Mouse (Mus musculus) heart, postnatal 10 days (tissue): ENCODE measurements around the gene Crisp2. TPM values are rescaled to one million over a fixed set of nuclear protein-coding genes. Genes with fewer than 3 reads are reported as not detected.
"Not testable (repeated sequence)": the region's sequence is repeated elsewhere in the genome, so short reads cannot be mapped to it uniquely, and the experiment has no call there.

Experiments used
- DNase-seq, 2 experiments: peaks; one replicate each; pipeline ENCODE4 v3.0.0; 2021
- intact Hi-C: fragments of 180-260 bp; cut with DNase I; formaldehyde crosslinking; loops from one replicate; pipeline ENCODE4 v1.15.1; 2025
- total RNA-seq, 2 experiments: library from RNA; stranded (reverse); gene quantifications; 2 replicates each; pipeline ENCODE4 v1.2.3; 2021

Gene Crisp2
- total RNA-seq, 2 experiments from 2014 or later = not detected

DNA sequence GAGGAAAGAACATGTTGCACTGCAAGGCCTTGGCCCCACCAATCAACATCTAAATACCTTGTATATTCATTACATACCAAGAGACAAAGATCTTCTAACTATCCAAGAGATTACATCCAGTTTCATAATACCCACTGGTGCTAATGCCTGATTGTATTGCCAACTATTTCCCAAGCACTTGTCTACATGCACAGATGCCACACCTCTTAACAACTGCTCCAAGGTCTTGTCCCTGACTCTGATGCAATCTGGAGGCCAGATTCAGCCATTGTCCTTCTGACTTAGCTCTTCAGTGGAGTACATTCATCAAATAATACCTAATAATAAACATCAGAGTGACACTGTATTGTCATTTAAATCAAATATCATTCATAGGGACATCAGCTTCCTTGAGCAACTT, 89.7 kb downstream of the Crisp2 start:
- intact Hi-C loops, DNase-seq: not testable (repeated sequence)

DNA sequence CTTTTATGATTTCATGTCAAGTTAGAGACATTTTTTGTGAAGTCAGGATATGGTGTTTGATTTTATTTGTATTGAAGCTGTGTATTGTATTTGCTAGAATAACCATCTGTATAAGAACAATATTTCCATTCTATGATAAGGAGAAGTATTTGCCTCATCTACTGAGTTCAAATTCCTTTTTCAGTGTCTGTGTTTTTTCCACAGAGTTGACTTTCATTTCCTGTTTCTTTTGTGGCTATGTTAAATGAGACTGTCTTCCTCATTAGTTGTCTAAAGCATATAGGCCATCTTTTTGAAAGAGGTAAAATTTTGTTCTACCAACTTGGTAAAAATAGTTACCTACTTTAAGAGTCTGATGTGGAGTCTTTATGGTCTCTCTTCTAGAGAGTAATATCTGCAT, 90.5 kb downstream of the Crisp2 start:
- intact Hi-C loops = no loop called here
- DNase-seq = no peak

Other genes with a start within 250 kb of the Crisp2 start
- gene Esp6, start 245.5 kb downstream of the Crisp2 start, total RNA-seq = not detected
- not detected for gene Esp4, start 208.4 kb downstream of the Crisp2 start, total RNA-seq
- not detected for gene Esp3, start 174.9 kb downstream of the Crisp2 start, total RNA-seq
- gene Esp1, start 79.9 kb downstream of the Crisp2 start, total RNA-seq = not detected
- not detected for gene Rhag, start 4.1 kb upstream of the Crisp2 start, total RNA-seq
- gene 9130008F23Rik, start 73.6 kb upstream of the Crisp2 start, total RNA-seq = under 1 TPM; 0.37 to 0.84 TPM
- gene Glyatl3, start 107.3 kb upstream of the Crisp2 start, total RNA-seq = not detected
- 10 to 100 TPM; 66.9 to 68.9 TPM for gene Mut, start 127.7 kb upstream of the Crisp2 start, total RNA-seq
- gene Cenpq, start 128.0 kb upstream of the Crisp2 start, total RNA-seq = 1 to 10 TPM; 6.9 to 7.4 TPM